Mouse (Mus musculus): Measurements from ENCODE around the gene Elavl1.

GRCm38 (mm10) chr8:4269609-4270008, 55.6 kb downstream of the Elavl1 start:
- TF ChIP-seq CTCF (IDR thresholded peaks at IDR 0.05; ENCODE audit: low read depth), result no peak
- TF ChIP-seq EP300 (optimal IDR thresholded peaks at IDR 0.05), result no peak
